Mouse (Mus musculus): ENCODE results near the gene Rora.

Gene Rora

GRCm38 (mm10) chr9:69290018-69290880 is 636.7 kb downstream of the Rora start:
- DNase-seq (ENCODE audit: low read depth, low spot score) = peak; percentile 19

GRCm38 (mm10) chr9:69290881-69291450 is 637.4 kb downstream of the Rora start:
- DNase-seq (ENCODE audit: low read depth, low spot score) = peak; percentile 35

GRCm38 (mm10) chr9:69291451-69291850 is 637.9 kb downstream of the Rora start:
- no peak for DNase-seq (ENCODE audit: low read depth, low spot score)

- DNase-seq (ENCODE audit: low read depth, low spot score) = no peak
Observed at GRCm38 (mm10) chr9:69292353-69292752, 638.8 kb downstream of the Rora start.

GRCm38 (mm10) chr9:69292776-69293687 is 639.4 kb downstream of the Rora start:
- no peak for DNase-seq (ENCODE audit: low read depth, low spot score)

GRCm38 (mm10) chr9:69293688-69294074 is 640.1 kb downstream of the Rora start:
- DNase-seq (ENCODE audit: low read depth, low spot score) = no peak

GRCm38 (mm10) chr9:69294426-69294825 is 640.8 kb downstream of the Rora start:
- DNase-seq (ENCODE audit: low read depth, low spot score) = no peak

GRCm38 (mm10) chr9:69294856-69295255 is 641.3 kb downstream of the Rora start:
- DNase-seq (ENCODE audit: low read depth, low spot score) = no peak

GRCm38 (mm10) chr9:69295826-69296225 is 642.2 kb downstream of the Rora start:
- no peak for DNase-seq (ENCODE audit: low read depth, low spot score)

- peak; percentile 61 for DNase-seq (ENCODE audit: low read depth, low spot score)
Observed at GRCm38 (mm10) chr9:69296418-69296817, 642.8 kb downstream of the Rora start.

- no peak for DNase-seq (ENCODE audit: low read depth, low spot score)
Observed at GRCm38 (mm10) chr9:69297766-69298375, 644.3 kb downstream of the Rora start.

- no peak for DNase-seq (ENCODE audit: low read depth, low spot score)
Observed at GRCm38 (mm10) chr9:69298566-69299335, 645.2 kb downstream of the Rora start.

GRCm38 (mm10) chr9:69299484-69299883 is 645.9 kb downstream of the Rora start:
- DNase-seq (ENCODE audit: low read depth, low spot score) = no peak

- no peak for DNase-seq (ENCODE audit: low read depth, low spot score)
Observed at GRCm38 (mm10) chr9:69300296-69300695, 646.7 kb downstream of the Rora start.

GRCm38 (mm10) chr9:69301445-69301844 is 647.9 kb downstream of the Rora start:
- DNase-seq (ENCODE audit: low read depth, low spot score) = no peak

- DNase-seq (ENCODE audit: low read depth, low spot score) = peak; percentile 73
Observed at GRCm38 (mm10) chr9:69301955-69302354, 648.4 kb downstream of the Rora start.

GRCm38 (mm10) chr9:69302846-69303245 is 649.3 kb downstream of the Rora start:
- no peak for DNase-seq (ENCODE audit: low read depth, low spot score)

- DNase-seq (ENCODE audit: low read depth, low spot score) = no peak
Observed at GRCm38 (mm10) chr9:69303346-69303944, 649.9 kb downstream of the Rora start.

- DNase-seq (ENCODE audit: low read depth, low spot score) = no peak
Observed at GRCm38 (mm10) chr9:69303962-69304361, 650.4 kb downstream of the Rora start.

GRCm38 (mm10) chr9:69304492-69304891 is 650.9 kb downstream of the Rora start:
- no peak for DNase-seq (ENCODE audit: low read depth, low spot score)

Data from ES-CJ7 (cell line).